Mouse (Mus musculus) limb, embryonic 15.5 days (tissue): ENCODE measurements around the gene Aebp2. TPM values are rescaled to one million over a fixed set of nuclear protein-coding genes. Genes with fewer than 3 reads are reported as not detected.

Experiments
- ATAC-seq: fragments of 200-750 bp; cut with Nextera tagmentation; 2 replicates; pipeline ENCODE4 v1.8.0; 2017; ENCODE audit warnings: low read depth, moderate TSS enrichment; ENCODE audit not compliant: insufficient number of reproducible peaks, low FRiP score, low TSS enrichment
- H3K27ac ChIP-seq: fragments of 300-500 bp; sonication (generic); 2 replicates; pipeline ENCODE4 v1.5.1; 2015; ENCODE audit warnings: moderate library complexity, mild to moderate bottlenecking, inconsistent platforms
- H3K27me3 ChIP-seq: fragments of 300-500 bp; sonication (generic); 2 replicates; pipeline ENCODE4 v1.6.1; 2015; ENCODE audit warnings: inconsistent platforms
- H3K36me3 ChIP-seq: fragments of 300-500 bp; sonication (generic); 2 replicates; pipeline ENCODE4 v1.6.1; 2015; ENCODE audit warnings: inconsistent platforms
- H3K4me1 ChIP-seq: fragments of 300-500 bp; sonication (generic); 2 replicates; pipeline ENCODE4 v1.6.1; 2015; ENCODE audit warnings: inconsistent platforms
- H3K4me2 ChIP-seq: fragments of 300-500 bp; sonication (generic); 2 replicates; pipeline ENCODE4 v1.6.1; 2015; ENCODE audit warnings: mild to moderate bottlenecking, inconsistent platforms
- H3K4me3 ChIP-seq: fragments of 300-500 bp; sonication (generic); 2 replicates; pipeline ENCODE4 v1.5.1; 2015; ENCODE audit warnings: mild to moderate bottlenecking, inconsistent platforms
- H3K9ac ChIP-seq: fragments of 300-500 bp; sonication (generic); 2 replicates; pipeline ENCODE4 v1.6.1; 2015; ENCODE audit warnings: inconsistent platforms
- H3K9me3 ChIP-seq: fragments of 300-500 bp; sonication (generic); 2 replicates; pipeline ENCODE4 v1.6.1; 2016; ENCODE audit warnings: inconsistent platforms
- WGBS: fragments of 180-500 bp; shearing (Covaris S2); methylation state at CpG from one replicate; pipeline ENCODE4 v1.1.7; 2015; 5-methylcytosine and 5-hydroxymethylcytosine counted together
- polyA plus RNA-seq: library from polyadenylated mRNA; unstranded; fragments of >200 nt; fragmentation: Nextera tagmentation; extraction: Ambion mirVana; gene quantifications from 2 replicates; pipeline ENCODE4 v1.2.1, GENCODE M21; 2015

Aebp2 gene
- polyA plus RNA-seq, 1 experiment from 2014 or later = 17.1 TPM

DNA sequence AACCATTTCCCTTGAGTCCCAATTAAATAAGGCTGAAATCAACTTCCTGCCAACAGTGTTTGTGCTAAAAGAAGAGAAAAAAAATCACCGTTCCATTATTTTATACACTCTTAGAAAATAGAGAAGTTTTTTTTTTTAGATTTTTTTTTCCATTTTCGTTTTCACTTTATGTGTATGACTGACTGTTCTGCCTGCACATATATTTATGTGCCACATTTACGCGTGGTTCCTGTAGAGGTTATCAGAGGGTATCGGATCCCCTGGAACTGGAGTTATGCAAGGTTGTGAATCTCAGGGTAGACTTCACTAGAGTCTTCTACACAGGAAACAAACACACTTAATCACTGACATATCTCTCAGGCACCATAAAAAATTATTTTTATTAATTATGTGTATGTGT, 12.3 kb upstream of the Aebp2 start:
- WGBS = 84% methylated on average over 5 of the region's 5 CpGs
- H3K36me3 ChIP-seq = no peaks in the 10 kb centered on the region
- no peak overlapping the region for H3K4me3 ChIP-seq
- no peak overlapping the region for H3K27ac ChIP-seq
- no peaks in the 10 kb centered on the region for H3K27me3 ChIP-seq
- no peak overlapping the region for H3K9ac ChIP-seq
- no peak overlapping the region for H3K4me2 ChIP-seq
- peaks cover 10% of the 10 kb centered on the region for H3K4me1 ChIP-seq
- no peak for ATAC-seq
- no peaks in the 10 kb centered on the region for H3K9me3 ChIP-seq

DNA sequence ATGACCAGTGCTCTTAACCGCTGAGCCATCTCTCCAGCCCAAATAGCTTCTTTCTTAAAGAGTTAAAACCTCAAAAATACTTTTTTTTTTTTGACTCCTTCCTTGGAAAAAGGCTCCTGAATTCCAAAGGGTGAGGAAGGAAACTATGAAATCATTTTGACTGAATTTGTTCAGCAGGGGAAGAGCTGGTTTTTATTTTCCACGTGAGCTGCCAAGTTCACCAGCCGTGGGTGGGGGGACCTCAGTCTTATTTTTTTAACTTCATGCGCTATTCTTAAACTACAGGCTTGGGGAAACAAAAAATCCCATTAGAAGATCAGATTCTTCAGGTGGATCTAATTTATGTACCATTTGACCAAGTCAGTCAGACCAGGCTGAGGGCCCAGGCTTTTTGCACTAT, 11.2 kb upstream of the Aebp2 start:
- H3K4me2 ChIP-seq = 0 out of 2 replicates have a peak overlapping the region, but pooled peaks have one; percentile 10
- H3K9ac ChIP-seq = no peak overlapping the region
- peak overlapping the region; percentile 92 for H3K27ac ChIP-seq
- H3K9me3 ChIP-seq = no peaks in the 10 kb centered on the region
- H3K4me3 ChIP-seq = no peak overlapping the region
- 0 out of 2 replicates have a peak, but pooled peaks have one; percentile 61 for ATAC-seq
- H3K36me3 ChIP-seq = no peaks in the 10 kb centered on the region
- no peaks in the 10 kb centered on the region for H3K27me3 ChIP-seq
- peaks cover 10% of the 10 kb centered on the region for H3K4me1 ChIP-seq
- WGBS = 44% methylated on average over 4 of the region's 4 CpGs

DNA sequence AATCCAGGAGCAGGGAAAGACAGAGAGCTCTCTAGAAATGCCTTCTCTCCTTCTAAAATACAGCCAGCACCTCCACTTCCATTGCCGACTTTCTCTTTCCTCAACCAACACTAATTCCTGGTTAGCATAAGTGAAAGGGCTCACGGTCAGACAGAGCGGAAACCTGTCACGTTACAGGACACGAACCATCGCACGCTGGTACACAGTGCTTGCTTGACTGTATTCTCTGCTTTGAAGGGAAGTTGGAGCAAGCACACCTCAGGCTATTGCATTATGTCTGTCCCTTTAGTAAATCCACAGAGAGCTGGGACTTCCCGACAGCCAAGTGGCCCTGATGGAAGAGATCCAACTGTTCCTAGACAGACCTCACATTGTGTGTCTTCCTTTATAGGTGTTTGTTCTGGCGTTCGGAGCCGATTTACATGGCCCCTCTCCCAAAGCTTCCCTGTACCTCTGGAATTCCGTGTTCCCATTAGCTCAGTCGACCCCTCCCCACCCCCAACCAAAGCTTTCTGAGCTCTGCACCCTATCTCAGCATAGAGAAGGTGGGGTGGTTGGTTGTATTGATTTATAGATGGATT, 10.5 kb upstream of the Aebp2 start:
- no peaks in the 10 kb centered on the region for H3K27me3 ChIP-seq
- peak; percentile 53; the same call in 1 of the 2 replicates for ATAC-seq
- peak overlapping the region; percentile 92 for H3K27ac ChIP-seq
- 0 out of 2 replicates have a peak overlapping the region, but pooled peaks have one; percentile 10 for H3K4me2 ChIP-seq
- no peak overlapping the region for H3K9ac ChIP-seq
- 61% methylated on average over 13 of the region's 13 CpGs for whole genome bisulfite sequencing
- H3K9me3 ChIP-seq = no peaks in the 10 kb centered on the region
- H3K36me3 ChIP-seq = no peaks in the 10 kb centered on the region
- H3K4me1 ChIP-seq = peaks cover 10% of the 10 kb centered on the region
- H3K4me3 ChIP-seq = no peak overlapping the region

GRCm38 (mm10) chr6:140613822-140614221, 8.6 kb upstream of the Aebp2 start:
- no peaks in the 10 kb centered on the region for H3K36me3 ChIP-seq
- H3K4me2 ChIP-seq = no peak overlapping the region
- ATAC-seq = no peak
- no peak overlapping the region for H3K9ac ChIP-seq
- H3K27ac ChIP-seq = no peak overlapping the region
- H3K4me1 ChIP-seq = peaks cover 10% of the 10 kb centered on the region
- no peaks in the 10 kb centered on the region for H3K27me3 ChIP-seq
- no peak overlapping the region for H3K4me3 ChIP-seq
- WGBS = 79% methylated on average over 3 of the region's 3 CpGs
- no peaks in the 10 kb centered on the region for H3K9me3 ChIP-seq

- ATAC-seq = no peak
- no peak overlapping the region for H3K9ac ChIP-seq
- H3K27me3 ChIP-seq = no peaks in the 10 kb centered on the region
- H3K4me2 ChIP-seq = no peak overlapping the region
- H3K4me1 ChIP-seq = peaks cover 10% of the 10 kb centered on the region
- H3K36me3 ChIP-seq = no peaks in the 10 kb centered on the region
- no peak overlapping the region for H3K27ac ChIP-seq
- H3K4me3 ChIP-seq = no peak overlapping the region
- no peaks in the 10 kb centered on the region for H3K9me3 ChIP-seq
- 88% methylated on average over 11 of the region's 11 CpGs for WGBS
These were observed 7.8 kb upstream of the Aebp2 start for GRCm38 (mm10) chr6:140614711-140615110.

GRCm38 (mm10) chr6:140620531-140621349, 1.7 kb upstream of the Aebp2 start:
- no peak overlapping the region for H3K4me3 ChIP-seq
- no peaks in the 10 kb centered on the region for H3K27me3 ChIP-seq
- H3K36me3 ChIP-seq = no peaks in the 10 kb centered on the region
- H3K4me1 ChIP-seq = peaks cover 24% of the 10 kb centered on the region
- H3K27ac ChIP-seq = peak overlapping the region; percentile 80
- WGBS = 30% methylated on average over 13 of the region's 13 CpGs
- H3K4me2 ChIP-seq = no peak overlapping the region
- H3K9ac ChIP-seq = no peak overlapping the region
- H3K9me3 ChIP-seq = no peaks in the 10 kb centered on the region
- ATAC-seq = no peak

- Histone ChIP-seq H3K27me3 (no peaks in the 10 kb centered on the region), H3K36me3 (no peaks in the 10 kb centered on the region), H3K4me2 (no peak overlapping the region), H3K27ac (no peak overlapping the region), H3K9ac (no peak overlapping the region), H3K4me3 (no peak overlapping the region), H3K4me1 (peaks cover 32% of the 10 kb centered on the region), H3K9me3 (no peaks in the 10 kb centered on the region)
- ATAC-seq = no peak
- 87% methylated on average over 1 of the region's 1 CpGs for WGBS
These were observed 841 bp upstream of the Aebp2 start for GRCm38 (mm10) chr6:140621622-140622021.

DNA sequence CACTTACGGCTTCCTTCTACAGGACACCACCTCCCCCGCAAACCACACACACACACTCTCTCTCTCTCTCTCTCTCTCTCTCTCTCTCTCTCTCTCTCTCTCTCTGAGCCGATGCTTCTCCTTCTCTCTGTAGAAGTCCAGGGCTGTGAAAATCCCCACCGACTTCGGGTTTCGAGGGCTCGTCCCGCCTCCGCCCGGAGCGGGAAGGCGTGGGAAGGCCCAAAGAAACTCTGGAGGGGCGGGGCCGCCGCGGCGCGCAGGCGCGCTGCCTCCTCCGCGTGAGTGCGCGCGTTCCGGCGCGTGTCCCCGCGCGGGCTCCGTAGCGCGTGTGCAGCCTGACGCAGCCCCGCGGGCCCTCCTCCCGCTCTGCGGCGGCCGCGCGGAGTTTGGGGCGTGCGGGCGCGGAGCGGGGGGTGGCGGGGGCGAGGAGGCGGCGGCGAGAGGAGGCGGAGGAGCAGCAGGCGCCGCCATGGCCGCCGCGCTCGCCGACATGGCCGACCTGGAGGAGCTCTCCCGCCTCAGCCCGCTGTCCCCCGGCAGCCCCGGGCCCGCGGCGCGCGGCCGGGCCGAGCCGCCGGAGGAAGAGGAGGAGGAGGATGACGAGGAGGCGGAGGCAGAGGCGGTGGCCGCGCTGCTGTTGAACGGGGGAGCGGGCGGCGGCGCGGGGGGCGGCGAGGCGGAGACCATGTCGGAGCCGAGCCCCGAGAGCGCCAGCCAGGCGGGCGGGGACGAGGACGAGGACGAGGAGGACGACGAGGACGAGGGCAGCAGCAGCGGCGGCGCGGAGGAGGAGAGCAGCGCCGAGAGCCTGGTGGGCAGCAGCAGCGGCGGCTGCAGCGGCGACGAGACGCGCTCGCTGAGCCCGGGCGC, 998 bp downstream of the Aebp2 start:
- Histone ChIP-seq H3K27me3 (no peaks in the 10 kb centered on the region), H3K9me3 (no peaks in the 10 kb centered on the region), H3K36me3 (no peaks in the 10 kb centered on the region), H3K4me2 (peak overlapping the region; percentile 44), H3K9ac (peak overlapping the region; percentile 96), H3K4me1 (peaks cover 37% of the 10 kb centered on the region), H3K27ac (peak overlapping the region; percentile 98), H3K4me3 (peak overlapping the region; percentile 99)
- WGBS = under 1% methylated on average over 83 of the region's 117 CpGs
- peak; percentile 88 for ATAC-seq

- Histone ChIP-seq H3K4me3 (peak overlapping the region; percentile 99), H3K4me2 (peak overlapping the region; percentile 44), H3K9ac (peak overlapping the region; percentile 96), H3K4me1 (peaks cover 37% of the 10 kb centered on the region), H3K27ac (peak overlapping the region; percentile 98), H3K9me3 (no peaks in the 10 kb centered on the region), H3K36me3 (no peaks in the 10 kb centered on the region), H3K27me3 (no peaks in the 10 kb centered on the region)
- under 1% methylated on average over 76 of the region's 80 CpGs for WGBS
- 0 out of 2 replicates have a peak, but pooled peaks have one; percentile 2 for ATAC-seq
These were observed 1.9 kb downstream of the Aebp2 start for GRCm38 (mm10) chr6:140624096-140625051.

DNA sequence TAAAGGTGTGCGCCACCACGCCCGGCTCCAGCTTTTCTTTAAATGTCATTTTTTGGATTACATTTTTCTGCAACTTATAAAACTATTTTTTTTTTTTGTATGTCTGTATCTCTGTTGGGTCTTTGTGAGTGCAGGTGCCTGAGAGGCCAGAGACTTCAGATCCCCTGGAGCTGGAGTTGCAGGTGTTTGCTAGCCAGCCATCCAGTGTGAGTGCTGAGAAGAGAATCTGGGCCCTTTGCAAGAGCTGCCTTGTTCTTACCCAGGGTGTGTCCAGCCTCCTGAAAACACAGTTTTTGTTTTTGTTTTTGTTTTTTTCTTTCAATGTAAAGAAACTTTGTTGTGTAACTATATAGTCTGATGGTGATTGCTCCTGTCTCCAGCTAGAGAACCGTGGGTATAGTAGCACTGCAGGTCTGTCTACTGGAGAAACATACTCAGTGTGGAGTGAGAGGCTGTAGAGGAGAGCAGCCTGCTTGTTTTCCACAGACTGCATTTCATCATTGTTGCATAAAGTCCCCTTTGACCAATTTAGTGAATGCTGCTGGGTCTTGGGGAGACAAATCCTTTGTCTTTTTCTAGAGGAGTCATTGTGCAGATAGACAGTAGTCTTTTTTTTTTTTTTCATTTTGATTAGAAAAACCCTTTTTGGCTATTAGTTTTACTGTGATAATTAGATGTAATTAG, 6.9 kb downstream of the Aebp2 start:
- no peak for ATAC-seq
- no peak overlapping the region for H3K4me2 ChIP-seq
- WGBS = 87% methylated on average over 4 of the region's 4 CpGs
- H3K36me3 ChIP-seq = peaks cover 4% of the 10 kb centered on the region
- H3K9me3 ChIP-seq = no peaks in the 10 kb centered on the region
- H3K27ac ChIP-seq = no peak overlapping the region
- no peak overlapping the region for H3K4me3 ChIP-seq
- no peaks in the 10 kb centered on the region for H3K27me3 ChIP-seq
- H3K9ac ChIP-seq = no peak overlapping the region
- H3K4me1 ChIP-seq = peaks cover 23% of the 10 kb centered on the region
